Mouse (Mus musculus): ENCODE data around the gene Zc2hc1b. TPM values are rescaled to one million over a fixed set of nuclear protein-coding genes. Genes with fewer than 3 reads are reported as not detected.

Zc2hc1b gene
- polyA plus RNA-seq, 1 experiment from 2014 or later = not detected

GRCm38 (mm10) chr10:13184170-13184766 lies 6.4 kb upstream of the Zc2hc1b start:
- Histone ChIP-seq H3K27ac (no peak overlapping the region), H3K4me3 (replicated peaks; ENCODE audit: low read depth, low read length) (no peak overlapping the region), H3K4me2 (ENCODE audit: low read length) (no peak overlapping the region), H3K9me3 (replicated peaks; ENCODE audit: low read length) (no peaks in the 10 kb centered on the region), H3K4me1 (replicated peaks; ENCODE audit: insufficient read depth, low read length) (no peaks in the 10 kb centered on the region), H3K9ac (ENCODE audit: low read depth, low read length) (no peak overlapping the region), H3K27me3 (ENCODE audit: insufficient read depth, low read length) (no peaks in the 10 kb centered on the region), H3K36me3 (ENCODE audit: insufficient read depth, low read length) (peaks cover 37% of the 10 kb centered on the region)
- WGBS = 89% methylated on average over 4 of the region's 4 CpGs
- ATAC-seq (replicated peaks; ENCODE audit: low FRiP score, low read depth) (no peak), DNase-seq (ENCODE audit: low spot score) (no peak)
- TF ChIP-seq CTCF (IDR thresholded peaks at IDR 0.05; ENCODE audit: low read depth) = no peak

DNA sequence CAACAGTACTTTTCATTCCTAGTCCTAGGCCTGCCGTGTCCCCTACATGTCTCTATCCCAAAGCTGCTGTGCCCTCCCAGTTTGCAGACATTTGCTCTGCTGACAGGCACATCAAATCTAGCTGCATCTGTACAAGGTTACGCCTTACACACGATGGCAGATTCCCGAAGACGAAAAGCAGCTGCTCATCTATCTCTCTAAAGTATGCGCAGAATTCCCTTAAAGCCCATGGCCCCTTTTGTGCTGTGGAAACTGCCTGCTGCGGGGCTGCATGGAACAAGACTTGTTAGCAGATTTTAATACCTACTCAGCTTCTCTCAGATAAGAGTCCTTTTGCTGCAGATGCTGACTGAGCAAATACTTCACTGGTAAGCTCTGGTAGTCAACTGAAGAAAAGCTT lies 2.4 kb upstream of the Zc2hc1b start:
- TF ChIP-seq CTCF (IDR thresholded peaks at IDR 0.05; ENCODE audit: low read depth) = no peak
- ATAC-seq (replicated peaks; ENCODE audit: low FRiP score, low read depth) = no peak
- Histone ChIP-seq H3K27me3 (ENCODE audit: insufficient read depth, low read length) (no peaks in the 10 kb centered on the region), H3K36me3 (ENCODE audit: insufficient read depth, low read length) (peaks cover 39% of the 10 kb centered on the region), H3K9me3 (replicated peaks; ENCODE audit: low read length) (no peaks in the 10 kb centered on the region), H3K4me3 (replicated peaks; ENCODE audit: low read depth, low read length) (no peak overlapping the region), H3K4me1 (replicated peaks; ENCODE audit: insufficient read depth, low read length) (no peaks in the 10 kb centered on the region), H3K9ac (ENCODE audit: low read depth, low read length) (no peak overlapping the region), H3K27ac (no peak overlapping the region), H3K4me2 (ENCODE audit: low read length) (no peak overlapping the region)
- DNase-seq (ENCODE audit: low spot score) = no peak
- 84% methylated on average over 7 of the region's 7 CpGs for WGBS

DNA sequence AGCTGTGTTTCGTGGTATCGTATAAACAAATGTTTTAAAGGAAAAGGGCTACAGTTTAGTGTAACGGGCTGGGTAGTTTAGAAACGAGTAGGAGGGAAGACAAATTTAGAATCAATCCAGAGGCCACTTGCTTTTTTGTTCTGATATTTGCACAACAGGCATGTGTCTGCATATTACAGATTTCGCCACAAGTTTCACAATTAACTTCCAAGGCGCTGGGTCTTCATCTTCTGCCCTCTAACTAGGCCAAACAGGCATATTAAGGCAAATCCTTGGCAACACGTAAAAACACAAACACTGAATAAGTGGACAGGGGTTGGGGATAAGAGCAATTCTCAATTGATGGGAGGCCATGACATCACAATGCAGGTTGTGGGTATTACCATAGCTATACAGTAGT lies 2.0 kb downstream of the Zc2hc1b start:
- WGBS = 91% methylated on average over 7 of the region's 7 CpGs
- Histone ChIP-seq H3K27me3 (ENCODE audit: insufficient read depth, low read length) (no peaks in the 10 kb centered on the region), H3K9ac (ENCODE audit: low read depth, low read length) (no peak overlapping the region), H3K4me2 (ENCODE audit: low read length) (no peak overlapping the region), H3K4me1 (replicated peaks; ENCODE audit: insufficient read depth, low read length) (0 out of 2 replicates have a peak, but pooled peaks cover 10% of the 10 kb centered on the region), H3K4me3 (replicated peaks; ENCODE audit: low read depth, low read length) (no peak overlapping the region), H3K9me3 (replicated peaks; ENCODE audit: low read length) (no peaks in the 10 kb centered on the region), H3K27ac (no peak overlapping the region), H3K36me3 (ENCODE audit: insufficient read depth, low read length) (peaks cover 21% of the 10 kb centered on the region; the same call in 1 of the 2 replicates)
- no peak for DNase-seq (ENCODE audit: low spot score)
- no peak for ATAC-seq (replicated peaks; ENCODE audit: low FRiP score, low read depth)
- no peak for TF ChIP-seq CTCF (IDR thresholded peaks at IDR 0.05; ENCODE audit: low read depth)

DNA sequence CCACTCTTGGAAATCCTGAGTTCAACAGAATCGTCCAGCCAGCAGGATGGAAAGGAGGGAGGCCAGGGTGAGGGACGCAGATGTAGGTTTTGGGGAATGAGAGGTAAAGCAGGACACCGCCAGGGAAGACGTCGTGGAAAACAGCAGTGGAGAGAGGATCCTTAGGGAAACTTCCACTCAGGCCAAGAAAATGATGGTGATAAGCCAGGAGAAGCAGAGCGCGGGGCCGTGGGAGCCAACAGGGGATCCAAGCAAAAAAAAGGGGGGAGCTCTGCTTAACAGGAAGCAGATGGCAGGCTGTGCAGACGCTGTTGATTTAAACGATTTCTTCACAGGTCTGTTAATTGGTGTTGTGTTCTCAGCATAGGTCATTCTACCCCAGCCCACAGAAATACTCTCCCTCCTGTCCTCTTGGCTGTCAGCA lies 5.0 kb downstream of the Zc2hc1b start:
- 0 out of 2 replicates have a peak, but pooled peaks cover 10% of the 10 kb centered on the region for H3K4me1 ChIP-seq (replicated peaks; ENCODE audit: insufficient read depth, low read length)
- H3K9me3 ChIP-seq (replicated peaks; ENCODE audit: low read length) = no peaks in the 10 kb centered on the region
- WGBS = 24% methylated on average over 10 of the region's 10 CpGs
- no peak overlapping the region for H3K4me2 ChIP-seq (ENCODE audit: low read length)
- H3K36me3 ChIP-seq (ENCODE audit: insufficient read depth, low read length) = 0 out of 2 replicates have a peak, but pooled peaks cover under 1% of the 10 kb centered on the region
- no peak overlapping the region for H3K9ac ChIP-seq (ENCODE audit: low read depth, low read length)
- no peak for TF ChIP-seq CTCF (IDR thresholded peaks at IDR 0.05; ENCODE audit: low read depth)
- no peak overlapping the region for H3K4me3 ChIP-seq (replicated peaks; ENCODE audit: low read depth, low read length)
- DNase-seq (ENCODE audit: low spot score) = peak; percentile 59
- no peaks in the 10 kb centered on the region for H3K27me3 ChIP-seq (ENCODE audit: insufficient read depth, low read length)
- no peak overlapping the region for H3K27ac ChIP-seq
- no peak for ATAC-seq (replicated peaks; ENCODE audit: low FRiP score, low read depth)

DNA sequence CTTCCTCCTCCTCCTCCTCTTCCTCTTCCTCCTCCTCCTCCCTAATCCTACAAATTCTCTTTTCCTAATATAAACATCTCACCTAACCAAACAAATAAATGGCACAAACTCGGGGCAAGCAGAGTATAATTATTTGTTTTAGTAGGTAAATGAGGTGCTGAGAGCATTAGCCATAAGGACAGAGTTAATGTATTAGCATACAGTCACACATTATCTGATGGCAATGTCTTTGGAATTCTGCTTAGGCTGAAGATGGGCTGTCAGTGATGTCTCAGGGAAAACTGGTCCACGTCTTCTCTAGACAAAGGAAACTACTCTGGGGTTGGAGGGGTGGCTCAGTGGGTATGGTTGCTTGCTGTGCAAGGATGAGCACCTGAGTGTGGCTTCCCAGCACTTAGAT lies 6.4 kb downstream of the Zc2hc1b start:
- no peak for DNase-seq (ENCODE audit: low spot score)
- TF ChIP-seq CTCF (IDR thresholded peaks at IDR 0.05; ENCODE audit: low read depth) = no peak
- no peak overlapping the region for H3K4me2 ChIP-seq (ENCODE audit: low read length)
- ATAC-seq (replicated peaks; ENCODE audit: low FRiP score, low read depth) = no peak
- H3K9me3 ChIP-seq (replicated peaks; ENCODE audit: low read length) = no peaks in the 10 kb centered on the region
- H3K4me3 ChIP-seq (replicated peaks; ENCODE audit: low read depth, low read length) = no peak overlapping the region
- no peaks in the 10 kb centered on the region for H3K36me3 ChIP-seq (ENCODE audit: insufficient read depth, low read length)
- 0 out of 2 replicates have a peak, but pooled peaks cover 10% of the 10 kb centered on the region for H3K4me1 ChIP-seq (replicated peaks; ENCODE audit: insufficient read depth, low read length)
- WGBS = 44% methylated on average over 2 of the region's 2 CpGs
- H3K9ac ChIP-seq (ENCODE audit: low read depth, low read length) = no peak overlapping the region
- H3K27ac ChIP-seq = no peak overlapping the region
- no peaks in the 10 kb centered on the region for H3K27me3 ChIP-seq (ENCODE audit: insufficient read depth, low read length)

- Histone ChIP-seq H3K4me2 (ENCODE audit: low read length) (no peak overlapping the region), H3K9me3 (replicated peaks; ENCODE audit: low read length) (no peaks in the 10 kb centered on the region), H3K27ac (no peak overlapping the region), H3K27me3 (ENCODE audit: insufficient read depth, low read length) (no peaks in the 10 kb centered on the region), H3K9ac (ENCODE audit: low read depth, low read length) (no peak overlapping the region), H3K4me3 (replicated peaks; ENCODE audit: low read depth, low read length) (no peak overlapping the region), H3K4me1 (replicated peaks; ENCODE audit: insufficient read depth, low read length) (0 out of 2 replicates have a peak, but pooled peaks cover 10% of the 10 kb centered on the region), H3K36me3 (ENCODE audit: insufficient read depth, low read length) (no peaks in the 10 kb centered on the region)
- ATAC-seq (replicated peaks; ENCODE audit: low FRiP score, low read depth) = no peak
- TF ChIP-seq CTCF (IDR thresholded peaks at IDR 0.05; ENCODE audit: low read depth) = no peak
- 21% methylated on average over 12 of the region's 12 CpGs for WGBS
- DNase-seq (ENCODE audit: low spot score) = peak; percentile 24
Observed at GRCm38 (mm10) chr10:13170739-13171448, 6.9 kb downstream of the Zc2hc1b start.
